Mouse (Mus musculus): ENCODE measurements at regions not wholly inside any gene's neighbourhood (a gene's known extent, or its start where the extent isn't known, plus 50 kb on each side); places are given as distances from the start of the nearest gene placed in this dataset.

- no peak for TF ChIP-seq CTCF (IDR thresholded peaks at IDR 0.05; ENCODE audit: low read depth, low read length)
- no peak for TF ChIP-seq POLR2A (IDR thresholded peaks at IDR 0.05; ENCODE audit: extremely low read depth, insufficient read depth, low read length)
Observed at GRCm38 (mm10) chr13:10449502-10449901, 88.9 kb upstream of the Chrm3 start.
